Mouse (Mus musculus) lung, embryonic 15.5 days (tissue): ENCODE results near the gene Zfp865. TPM values are rescaled to one million over a fixed set of nuclear protein-coding genes. Genes with fewer than 3 reads are reported as not detected.
"Not testable (repeated sequence)": the region's sequence is repeated elsewhere in the genome, so short reads cannot be mapped to it uniquely, and the experiment has no call there.

Source experiments
- ATAC-seq: fragments of 200-750 bp; cut with Nextera tagmentation; 2 replicates; pipeline ENCODE4 v1.8.0; 2017; ENCODE audit warnings: moderate number of reproducible peaks, borderline replicate concordance; ENCODE audit not compliant: low FRiP score, low TSS enrichment; ENCODE audit errors: extremely low read depth
- H3K27ac ChIP-seq: fragments of 300-500 bp; sonication (generic); 2 replicates; pipeline ENCODE4 v1.5.1; 2015; ENCODE audit warnings: moderate library complexity, mild to moderate bottlenecking, inconsistent platforms
- H3K27me3 ChIP-seq: fragments of 300-500 bp; sonication (generic); 2 replicates; pipeline ENCODE4 v1.6.1; 2015; ENCODE audit warnings: inconsistent platforms
- H3K36me3 ChIP-seq: fragments of 300-500 bp; sonication (generic); 2 replicates; pipeline ENCODE4 v1.6.1; 2015; ENCODE audit warnings: inconsistent platforms
- H3K4me1 ChIP-seq: fragments of 300-500 bp; sonication (generic); 2 replicates; pipeline ENCODE4 v1.6.1; 2015; ENCODE audit warnings: inconsistent platforms
- H3K4me2 ChIP-seq: fragments of 300-500 bp; sonication (generic); 2 replicates; pipeline ENCODE4 v1.6.1; 2015; ENCODE audit warnings: inconsistent platforms, mild to moderate bottlenecking, moderate library complexity
- H3K4me3 ChIP-seq: fragments of 300-500 bp; sonication (generic); 2 replicates; pipeline ENCODE4 v1.5.1; 2015; ENCODE audit warnings: mild to moderate bottlenecking, inconsistent platforms
- H3K9ac ChIP-seq: fragments of 300-500 bp; sonication (generic); 2 replicates; pipeline ENCODE4 v1.6.1; 2015; ENCODE audit warnings: inconsistent platforms
- H3K9me3 ChIP-seq: fragments of 300-500 bp; sonication (generic); 2 replicates; pipeline ENCODE4 v1.6.1; 2016; ENCODE audit warnings: inconsistent platforms
- WGBS: fragments of 180-500 bp; shearing (Covaris S2); methylation state at CpG from one replicate; pipeline ENCODE4 v1.1.7; 2015; 5-methylcytosine and 5-hydroxymethylcytosine counted together
- polyA plus RNA-seq: library from polyadenylated mRNA; unstranded; fragments of >200 nt; fragmentation: Nextera tagmentation; extraction: Ambion mirVana; gene quantifications from 2 replicates; pipeline ENCODE4 v1.2.1, GENCODE M21; 2015

Gene Zfp865
- polyA plus RNA-seq, 1 experiment from 2014 or later = 6.7 TPM

DNA sequence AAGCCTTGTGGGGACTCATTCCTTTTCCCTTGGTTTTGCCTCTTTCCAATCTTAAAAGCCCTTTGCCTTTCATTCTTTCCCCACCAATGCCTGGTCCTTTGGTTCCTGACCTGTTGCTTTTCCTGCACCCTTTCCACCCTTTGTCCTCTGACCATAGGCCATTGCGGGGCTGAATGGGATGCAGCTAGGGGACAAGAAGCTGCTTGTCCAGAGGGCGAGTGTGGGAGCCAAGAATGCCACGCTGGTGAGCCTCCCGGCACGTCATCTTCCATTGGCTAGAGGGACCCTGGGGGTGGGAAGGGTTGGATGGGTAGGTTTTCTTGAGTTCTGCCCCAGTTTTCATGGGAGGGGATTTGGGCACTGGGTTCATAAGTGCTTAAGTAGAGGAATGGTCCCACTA, 54.8 kb downstream of the Zfp865 start:
- Histone ChIP-seq H3K36me3 (peaks cover 87% of the 10 kb centered on the region), H3K9me3 (no peaks in the 10 kb centered on the region), H3K27ac (no peak overlapping the region), H3K4me1 (no peaks in the 10 kb centered on the region), H3K9ac (no peak overlapping the region), H3K4me2 (no peak overlapping the region), H3K27me3 (no peaks in the 10 kb centered on the region), H3K4me3 (no peak overlapping the region)
- no peak for ATAC-seq
- WGBS = 90% methylated on average over 5 of the region's 5 CpGs

- Histone ChIP-seq H3K9me3 (no peaks in the 10 kb centered on the region), H3K4me1 (peaks cover 13% of the 10 kb centered on the region), H3K4me2 (no peak overlapping the region), H3K36me3 (peaks cover 69% of the 10 kb centered on the region), H3K9ac (no peak overlapping the region), H3K27ac (no peak overlapping the region), H3K27me3 (no peaks in the 10 kb centered on the region), H3K4me3 (no peak overlapping the region)
- ATAC-seq = no peak
- 80% methylated on average over 2 of the region's 2 CpGs for WGBS
These were observed 56.8 kb downstream of the Zfp865 start for GRCm38 (mm10) chr7:5076931-5077330.

- 26% methylated on average over 7 of the region's 13 CpGs for WGBS
- Histone ChIP-seq H3K27ac (peak overlapping the region; percentile 95), H3K4me2 (peak overlapping the region; percentile 85), H3K4me3 (peak overlapping the region; percentile 98), H3K4me1 (peaks cover 13% of the 10 kb centered on the region), H3K36me3 (peaks cover 58% of the 10 kb centered on the region)
- H3K9ac ChIP-seq, H3K27me3 ChIP-seq, H3K9me3 ChIP-seq: not testable (repeated sequence)
- peak; percentile 36 for ATAC-seq
These were observed 59.3 kb downstream of the Zfp865 start for GRCm38 (mm10) chr7:5079365-5080009.

DNA sequence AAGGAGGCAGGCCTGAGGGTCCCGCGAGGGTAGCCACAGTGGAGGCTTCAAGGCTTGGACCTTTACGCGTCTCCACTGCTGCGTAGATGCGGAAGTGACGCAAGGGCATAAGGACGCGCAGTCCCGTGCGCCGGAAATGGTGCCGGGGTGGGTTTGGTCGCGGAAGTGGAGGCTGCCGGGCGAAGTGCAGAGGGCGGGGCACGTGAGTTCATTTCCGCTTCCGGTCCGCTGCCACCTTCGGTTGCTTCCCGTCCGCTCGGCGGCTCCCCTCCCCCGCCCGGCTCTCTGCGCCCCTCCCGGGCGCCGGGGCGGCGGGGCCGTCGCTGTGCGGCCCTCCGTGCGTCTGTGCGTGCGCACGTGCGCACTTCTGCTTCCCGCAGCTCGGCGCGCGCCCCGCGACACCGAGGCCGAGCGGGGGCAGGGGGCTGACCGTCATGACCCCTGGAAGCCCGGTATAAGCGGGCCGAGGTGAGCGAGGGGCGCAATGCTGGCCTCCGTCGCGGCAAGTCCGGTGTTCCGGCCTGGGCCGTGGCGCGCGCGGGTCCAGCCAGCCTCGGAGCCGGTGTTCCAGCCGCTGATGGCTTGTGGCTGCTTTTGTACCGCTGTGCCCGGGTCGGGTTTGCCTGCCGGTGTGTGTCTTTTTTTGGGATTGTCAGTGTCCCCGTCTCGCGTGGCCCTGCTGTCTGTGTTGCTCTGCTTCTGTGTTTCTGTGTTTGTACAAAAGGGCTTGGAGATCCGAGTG, 60.0 kb downstream of the Zfp865 start, which contains the start of gene Epn1:
TSS of gene Epn1 (plus strand) at position 226 of the 742 bp plus-strand sequence.
- WGBS = under 1% methylated on average over 75 of the region's 81 CpGs
- peaks cover 58% of the 10 kb centered on the region for H3K36me3 ChIP-seq

DNA sequence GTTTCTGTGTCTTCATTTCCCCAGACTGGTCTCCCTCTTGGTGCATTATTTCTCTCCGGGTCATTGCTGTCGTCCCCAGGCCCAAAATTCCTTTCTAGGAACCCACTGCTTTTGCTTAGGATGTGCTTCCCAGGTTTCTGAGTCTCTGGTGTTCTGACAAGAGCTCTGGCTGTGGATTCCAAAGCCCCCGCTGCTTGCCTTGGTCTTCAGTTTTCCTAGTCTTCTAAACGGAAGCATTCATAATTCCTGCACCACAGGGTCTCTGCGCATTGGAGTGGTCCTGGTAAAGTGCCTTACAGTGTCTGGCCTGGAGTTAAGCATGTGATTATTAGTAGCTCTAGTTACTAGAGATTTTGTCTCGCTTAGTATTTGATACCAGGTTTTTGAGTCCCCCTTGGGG, 60.6 kb downstream of the Zfp865 start:
- Histone ChIP-seq H3K4me1 (peaks cover 13% of the 10 kb centered on the region), H3K36me3 (peaks cover 56% of the 10 kb centered on the region), H3K27me3 (no peaks in the 10 kb centered on the region), H3K9me3 (no peaks in the 10 kb centered on the region), H3K4me2 (peak overlapping the region; percentile 85), H3K27ac (peak overlapping the region; percentile 95), H3K9ac (peak overlapping the region; percentile 98), H3K4me3 (peak overlapping the region; percentile 98)
- 8% methylated on average over 6 of the region's 6 CpGs for WGBS
- ATAC-seq = no peak

More for the DNA sequence above, 60.0 kb downstream of the Zfp865 start, which contains the start of gene Epn1:
- Histone ChIP-seq H3K4me1 (peaks cover 13% of the 10 kb centered on the region), H3K4me3 (peak within 1 kb of the TSS; percentile 98), H3K27ac (peak within 1 kb of the TSS; percentile 95), H3K4me2 (peak within 1 kb of the TSS; percentile 85), H3K9me3 (no peaks in the 10 kb centered on the region), H3K9ac (peak within 1 kb of the TSS; percentile 98), H3K27me3 (no peaks in the 10 kb centered on the region)
- peak; percentile 97 for ATAC-seq

DNA sequence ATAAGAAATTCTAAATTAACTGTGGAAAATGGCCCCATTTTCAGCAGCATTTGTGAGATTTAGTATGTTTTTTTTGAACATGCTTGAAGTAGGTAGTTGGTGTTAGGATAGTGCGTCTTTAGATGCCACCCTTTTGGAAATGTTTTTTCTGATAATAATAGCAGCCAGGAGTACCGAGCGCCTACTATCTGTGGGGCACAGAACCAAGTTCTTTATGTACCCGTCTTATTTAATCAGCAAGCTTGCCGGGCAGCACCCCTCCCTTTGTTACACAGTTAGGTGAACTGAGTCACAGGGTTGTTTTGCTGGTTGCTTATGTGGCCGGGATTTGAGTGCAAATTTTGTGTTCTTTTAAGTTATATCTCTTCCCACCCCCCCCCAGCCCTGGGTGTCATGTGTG, 61.1 kb downstream of the Zfp865 start:
- H3K36me3 ChIP-seq = peaks cover 56% of the 10 kb centered on the region
- H3K4me3 ChIP-seq = peak overlapping the region; percentile 98
- peak overlapping the region; percentile 98 for H3K9ac ChIP-seq
- no peak overlapping the region for H3K27ac ChIP-seq
- no peak for ATAC-seq
- 53% methylated on average over 6 of the region's 6 CpGs for WGBS
- H3K4me1 ChIP-seq = peaks cover 13% of the 10 kb centered on the region
- H3K27me3 ChIP-seq = no peaks in the 10 kb centered on the region
- peak overlapping the region; percentile 85 for H3K4me2 ChIP-seq
- no peaks in the 10 kb centered on the region for H3K9me3 ChIP-seq

DNA sequence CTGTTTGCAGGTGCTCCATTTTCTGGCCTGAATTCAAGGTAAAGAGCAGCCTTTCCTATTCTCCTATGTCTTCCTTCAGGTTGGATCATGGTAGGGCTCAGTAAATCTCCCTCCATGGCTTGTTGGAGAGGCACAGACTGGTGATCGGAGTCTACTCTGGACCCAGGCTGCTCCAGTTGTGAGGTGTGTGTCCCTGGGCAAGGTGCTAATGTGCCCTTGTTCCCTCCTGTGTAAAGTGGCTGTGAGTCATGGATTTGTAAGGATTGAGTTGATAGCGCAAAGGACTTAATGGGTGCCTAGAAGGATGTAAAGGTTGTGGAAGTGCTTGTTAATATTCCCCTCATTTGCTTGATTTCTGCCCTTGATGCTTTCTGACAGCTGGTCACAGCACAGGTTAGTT, 61.8 kb downstream of the Zfp865 start:
- Histone ChIP-seq H3K4me3 (no peak overlapping the region), H3K9me3 (no peaks in the 10 kb centered on the region), H3K4me1 (peaks cover 13% of the 10 kb centered on the region), H3K27ac (no peak overlapping the region), H3K27me3 (no peaks in the 10 kb centered on the region), H3K36me3 (peaks cover 53% of the 10 kb centered on the region), H3K4me2 (peak overlapping the region; percentile 85), H3K9ac (no peak overlapping the region)
- ATAC-seq = no peak
- 92% methylated on average over 2 of the region's 2 CpGs for WGBS

GRCm38 (mm10) chr7:5083325-5084105, 63.3 kb downstream of the Zfp865 start:
- no peaks in the 10 kb centered on the region for H3K27me3 ChIP-seq
- H3K36me3 ChIP-seq = peaks cover 43% of the 10 kb centered on the region
- no peak overlapping the region for H3K9ac ChIP-seq
- H3K27ac ChIP-seq = no peak overlapping the region
- no peak for ATAC-seq
- WGBS = 89% methylated on average over 18 of the region's 18 CpGs
- no peak overlapping the region for H3K4me3 ChIP-seq
- H3K9me3 ChIP-seq = no peaks in the 10 kb centered on the region
- peaks cover 13% of the 10 kb centered on the region for H3K4me1 ChIP-seq
- no peak overlapping the region for H3K4me2 ChIP-seq

DNA sequence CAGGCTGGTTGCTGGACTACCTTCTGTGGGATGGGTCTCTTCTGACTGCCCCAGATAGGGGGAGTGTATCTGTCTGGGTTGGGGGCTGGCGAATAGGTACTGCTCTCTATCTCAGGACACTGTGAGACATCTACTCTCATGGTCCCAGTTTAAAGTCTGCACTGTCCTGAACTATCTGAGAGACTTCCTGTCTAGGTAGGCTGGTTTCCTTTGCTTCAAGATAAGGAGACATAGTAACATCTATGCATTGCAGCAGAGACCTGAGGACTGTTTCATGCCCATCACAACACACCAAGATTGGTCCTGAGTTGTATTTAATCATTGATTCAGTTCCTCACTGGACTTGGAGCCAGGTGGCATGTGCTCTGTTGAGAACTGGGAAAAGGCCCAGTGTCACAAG, 65.3 kb downstream of the Zfp865 start:
- Histone ChIP-seq H3K4me2 (no peak overlapping the region), H3K27ac (no peak overlapping the region), H3K4me3 (no peak overlapping the region), H3K9ac (no peak overlapping the region), H3K36me3 (peaks cover 50% of the 10 kb centered on the region; the same call in 1 of the 2 replicates), H3K27me3 (no peaks in the 10 kb centered on the region), H3K9me3 (no peaks in the 10 kb centered on the region), H3K4me1 (peaks cover 13% of the 10 kb centered on the region)
- 92% methylated on average over 1 of the region's 1 CpGs for WGBS
- ATAC-seq = no peak
